Mouse (Mus musculus): ENCODE measurements around the gene Fto.

The Fto gene

GRCm38 (mm10) chr8:91455591-91455990 is 142.3 kb downstream of the Fto start:
- no peak for DNase-seq (ENCODE audit: low read depth)

- DNase-seq (ENCODE audit: low read depth) = no peak
Measured at GRCm38 (mm10) chr8:91458016-91458415, 144.7 kb downstream of the Fto start.

- DNase-seq (ENCODE audit: low read depth) = no peak
Measured at GRCm38 (mm10) chr8:91460965-91461364, 147.6 kb downstream of the Fto start.

GRCm38 (mm10) chr8:91463757-91464156 is 150.4 kb downstream of the Fto start:
- no peak for DNase-seq (ENCODE audit: low read depth)

GRCm38 (mm10) chr8:91467463-91467862 is 154.1 kb downstream of the Fto start:
- DNase-seq (ENCODE audit: low read depth) = no peak

- no peak for DNase-seq (ENCODE audit: low read depth)
Measured at GRCm38 (mm10) chr8:91467881-91468534, 154.7 kb downstream of the Fto start.

GRCm38 (mm10) chr8:91469441-91469840 is 156.1 kb downstream of the Fto start:
- no peak for DNase-seq (ENCODE audit: low read depth)

- DNase-seq (ENCODE audit: low read depth) = no peak
Measured at GRCm38 (mm10) chr8:91474731-91475279, 161.5 kb downstream of the Fto start.

- DNase-seq (ENCODE audit: low read depth) = no peak
Measured at GRCm38 (mm10) chr8:91476988-91477387, 163.7 kb downstream of the Fto start.

- DNase-seq (ENCODE audit: low read depth) = no peak
Measured at GRCm38 (mm10) chr8:91477471-91477870, 164.1 kb downstream of the Fto start.

- DNase-seq (ENCODE audit: low read depth) = no peak
Measured at GRCm38 (mm10) chr8:91482511-91482910, 169.2 kb downstream of the Fto start.

- DNase-seq (ENCODE audit: low read depth) = no peak
Measured at GRCm38 (mm10) chr8:91486394-91486793, 173.1 kb downstream of the Fto start.

- DNase-seq (ENCODE audit: low read depth) = no peak
Measured at GRCm38 (mm10) chr8:91487456-91487855, 174.1 kb downstream of the Fto start.

- DNase-seq (ENCODE audit: low read depth) = peak; percentile 87
Measured at GRCm38 (mm10) chr8:91488086-91488783, 174.9 kb downstream of the Fto start.

GRCm38 (mm10) chr8:91488784-91489450 is 175.6 kb downstream of the Fto start:
- no peak for DNase-seq (ENCODE audit: low read depth)

- DNase-seq (ENCODE audit: low read depth) = no peak
Measured at GRCm38 (mm10) chr8:91490065-91490464, 176.7 kb downstream of the Fto start.

- DNase-seq (ENCODE audit: low read depth) = no peak
Measured at GRCm38 (mm10) chr8:91493373-91493772, 180.0 kb downstream of the Fto start.

GRCm38 (mm10) chr8:91494501-91495259 is 181.4 kb downstream of the Fto start:
- no peak for DNase-seq (ENCODE audit: low read depth)

GRCm38 (mm10) chr8:91495260-91495601 is 181.9 kb downstream of the Fto start:
- no peak for DNase-seq (ENCODE audit: low read depth)

GRCm38 (mm10) chr8:91496000-91496399 is 182.7 kb downstream of the Fto start:
- no peak for DNase-seq (ENCODE audit: low read depth)

GRCm38 (mm10) chr8:91496936-91497335 is 183.6 kb downstream of the Fto start:
- DNase-seq (ENCODE audit: low read depth) = no peak

- no peak for DNase-seq (ENCODE audit: low read depth)
Measured at GRCm38 (mm10) chr8:91498611-91499010, 185.3 kb downstream of the Fto start.
